Comparison of ENCODE assay signal across 8 mouse cellular contexts in the genomic region with DNA sequence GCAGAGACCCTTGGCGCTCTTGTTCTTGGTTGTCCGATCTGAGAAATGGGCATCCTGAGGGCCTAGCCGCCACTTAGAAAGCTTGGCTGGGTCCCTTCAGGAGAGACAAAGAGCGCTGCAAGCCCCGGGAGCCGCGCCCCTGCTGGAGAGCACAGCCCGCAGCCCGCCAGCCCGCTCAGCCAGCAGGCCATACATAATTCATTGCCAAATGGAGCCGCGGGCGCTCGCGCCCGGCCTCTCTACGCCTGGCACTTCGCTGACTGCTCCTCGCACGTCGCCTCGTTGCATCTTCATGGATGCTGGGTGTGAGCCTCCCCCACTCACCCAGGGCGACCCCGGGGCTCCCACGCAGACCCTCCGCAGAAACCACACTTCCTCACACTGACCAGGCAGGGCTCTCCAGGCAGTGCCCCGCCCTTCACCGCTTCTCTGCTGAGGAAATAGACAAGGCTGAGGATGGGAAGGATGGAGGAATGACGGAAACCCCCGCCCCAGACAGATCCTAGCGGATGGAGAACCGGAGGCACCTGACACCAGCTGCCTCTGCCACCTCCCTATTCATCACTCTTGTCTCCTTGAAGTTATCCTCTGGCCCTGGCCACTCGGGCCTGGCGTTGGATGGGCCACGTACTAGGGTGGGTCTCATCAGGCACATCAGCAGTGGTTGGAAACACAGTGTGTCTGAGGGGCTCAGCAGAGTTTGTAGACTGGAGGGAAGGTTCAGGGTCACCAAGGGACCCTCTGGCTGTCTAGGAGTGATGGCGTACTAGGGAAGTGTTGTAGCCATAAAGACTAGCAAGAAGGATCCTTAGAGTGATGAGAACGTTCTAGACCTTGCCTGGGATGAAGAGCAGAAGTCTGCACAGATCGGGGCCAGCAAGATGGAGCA.
A peak's percentile ranks its signal among the peaks of the same experiment; 100 is the strongest.
DNase-seq lines count a peak whose midpoint lies in the region; ATAC-seq lines count a peak whose summit lies in the region.

No protein-coding gene starts in this region.

- H3K9me3 ChIP-seq in heart, embryonic 14.5 days (ENCODE audit: control insufficient read depth, low read length), result no peaks in the 10 kb centered on the region
- H3K9me3 ChIP-seq in limb, embryonic 11.5 days (ENCODE audit: control insufficient read depth, low read length), result no peaks in the 10 kb centered on the region
- H3K9me3 ChIP-seq in midbrain, embryonic 16.5 days (replicated peaks; ENCODE audit: control insufficient read depth, low read length, poor library complexity, severe bottlenecking), result no peaks in the 10 kb centered on the region

- no peak overlapping the region for H3K27ac ChIP-seq in heart, embryonic 14.5 days (replicated peaks in 1 of 2; ENCODE audit: control insufficient read depth in 1 of 2, insufficient read depth in 1 of 2, low read depth in 2 of 2, low read length in 2 of 2)
- 0 out of 2 replicates have a peak overlapping the region, but pooled peaks have one; percentile 47 for H3K27ac ChIP-seq in limb, embryonic 11.5 days (replicated peaks; ENCODE audit: low read depth, low read length)
- H3K27ac ChIP-seq in midbrain, embryonic 16.5 days (ENCODE audit: low read length), result peak overlapping the region; percentile 100

- no peaks in the 10 kb centered on the region for H3K36me3 ChIP-seq in heart, embryonic 14.5 days (ENCODE audit: control insufficient read depth, insufficient read depth, low read length)
- H3K36me3 ChIP-seq in limb, embryonic 11.5 days (ENCODE audit: control insufficient read depth, insufficient read depth, low read length), result no peaks in the 10 kb centered on the region
- H3K36me3 ChIP-seq in midbrain, embryonic 16.5 days (ENCODE audit: control insufficient read depth, insufficient read depth, low read length), result no peaks in the 10 kb centered on the region

- no peak for ATAC-seq in cerebellum, adult (ENCODE audit: insufficient number of reproducible peaks, low FRiP score, low TSS enrichment)
- ATAC-seq in heart, embryonic 14.5 days (ENCODE audit: insufficient number of reproducible peaks, insufficient read depth, low FRiP score, low read depth), result no peak
- peak; percentile 36; the same call in 1 of the 2 replicates for ATAC-seq in limb, embryonic 11.5 days (ENCODE audit: insufficient number of reproducible peaks, low FRiP score, low TSS enrichment, low read depth)
- ATAC-seq in midbrain, embryonic 16.5 days, result peak; percentile 37

- H3K4me1 ChIP-seq in heart, embryonic 14.5 days (ENCODE audit: control insufficient read depth in 2 of 2, insufficient read depth in 2 of 2, low read length in 2 of 2), result peaks cover 34 to 49% of the 10 kb centered on the region in 2 experiments
- H3K4me1 ChIP-seq in limb, embryonic 11.5 days (ENCODE audit: control insufficient read depth, insufficient read depth, low read length), result peaks cover 43% of the 10 kb centered on the region
- H3K4me1 ChIP-seq in midbrain, embryonic 16.5 days (ENCODE audit: control insufficient read depth, insufficient read depth, low read length), result peaks cover 53% of the 10 kb centered on the region

- peak; percentile 41 for DNase-seq in cerebellum, adult 11 months
- DNase-seq in right cerebral cortex, postnatal 4 days, result peak; percentile 75
- no peak for DNase-seq in right cerebral cortex, adult 18-20 months
- peak; percentile 79 for DNase-seq in limb, embryonic 11.5 days (ENCODE audit: low spot score)
- no peak for DNase-seq in spleen, postnatal 4 days (ENCODE audit: low spot score in 2 of 2)

- peak overlapping the region; percentile 62 for H3K4me2 ChIP-seq in heart, embryonic 14.5 days (ENCODE audit: low read length)
- peak overlapping the region; percentile 44 for H3K4me2 ChIP-seq in limb, embryonic 11.5 days (ENCODE audit: low read depth, severe bottlenecking)
- H3K4me2 ChIP-seq in midbrain, embryonic 16.5 days (ENCODE audit: low read length), result peak overlapping the region; percentile 40

- WGBS in heart, embryonic 14.5 days, result 17% methylated on average over 38 of the region's 38 CpGs
- WGBS in limb, embryonic 11.5 days, result 13% methylated on average over 38 of the region's 38 CpGs
- 12% methylated on average over 37 of the region's 38 CpGs for WGBS in midbrain, embryonic 16.5 days

- no peaks in the 10 kb centered on the region for H3K27me3 ChIP-seq in heart, embryonic 14.5 days (ENCODE audit: control insufficient read depth, insufficient read depth, low read length)
- H3K27me3 ChIP-seq in limb, embryonic 11.5 days (ENCODE audit: control insufficient read depth, insufficient read depth, low read length), result no peaks in the 10 kb centered on the region
- H3K27me3 ChIP-seq in midbrain, embryonic 16.5 days (ENCODE audit: control insufficient read depth, insufficient read depth, low read depth, low read length), result no peaks in the 10 kb centered on the region

- H3K9ac ChIP-seq in heart, embryonic 14.5 days (ENCODE audit: low read length), result peak overlapping the region; percentile 66
- H3K9ac ChIP-seq in limb, embryonic 11.5 days (ENCODE audit: low read length), result peak overlapping the region; percentile 67
- H3K9ac ChIP-seq in midbrain, embryonic 16.5 days (ENCODE audit: low read depth, low read length), result peak overlapping the region; percentile 60

- H3K4me3 ChIP-seq in heart, embryonic 14.5 days (ENCODE audit: control insufficient read depth in 1 of 2, insufficient read depth in 1 of 2, low read depth in 1 of 2, low read length in 2 of 2), result peak overlapping the region; percentile 17 to 34
- no peak overlapping the region for H3K4me3 ChIP-seq in limb, embryonic 11.5 days (ENCODE audit: low read depth, low read length)
- no peak overlapping the region; the same call in 1 of the 2 replicates for H3K4me3 ChIP-seq in midbrain, embryonic 16.5 days (ENCODE audit: low read depth, low read length)

Comparison
In these comparisons a context has a peak if more than half of its experiments do, and no peak if none do; other contexts are left out.
1. DNase-seq: peak in cerebellum, adult 11 months (single experiment), right cerebral cortex, postnatal 4 days (single experiment) and limb, embryonic 11.5 days (single experiment); none in right cerebral cortex, adult 18-20 months (single experiment) and spleen, postnatal 4 days (0 of 2).
2. ATAC-seq: peak in limb, embryonic 11.5 days (single experiment) and midbrain, embryonic 16.5 days (single experiment); none in cerebellum, adult (single experiment) and heart, embryonic 14.5 days (single experiment).
3. H3K27ac ChIP-seq: peak in limb, embryonic 11.5 days (single experiment) and midbrain, embryonic 16.5 days (single experiment); none in heart, embryonic 14.5 days (0 of 2).
4. H3K4me3 ChIP-seq: peak in heart, embryonic 14.5 days (2 of 2); none in limb, embryonic 11.5 days (single experiment) and midbrain, embryonic 16.5 days (single experiment).
5. Peak in every context shown above with its lines, with median percentiles within 50 percentile points of each other: H3K4me2 ChIP-seq and H3K9ac ChIP-seq.